Mouse (Mus musculus) liver, embryonic 14.5 days (tissue): Measurements from ENCODE around the gene Lag3. TPM values are rescaled to one million over a fixed set of nuclear protein-coding genes. Genes with fewer than 3 reads are reported as not detected.

Source experiments
- ATAC-seq: fragments of 200-750 bp; cut with Nextera tagmentation; 2 replicates; pipeline ENCODE4 v1.8.0; 2017; ENCODE audit warnings: moderate number of reproducible peaks, mild to moderate bottlenecking, moderate library complexity; ENCODE audit not compliant: insufficient read depth
- DNase-seq, 3 experiments: peaks; one replicate each; pipeline ENCODE4 v3.0.0-alpha.2; 2012 to 2013; ENCODE audit warnings: low read depth in 3 of 3, low spot score in 3 of 3
- H3K27ac ChIP-seq: fragments of 300-500 bp; sonication (generic); 2 replicates; pipeline ENCODE4 v1.5.1; 2014; ENCODE audit warnings: moderate library complexity, mild to moderate bottlenecking, control low read depth, inconsistent platforms
- H3K27me3 ChIP-seq: fragments of 300-500 bp; sonication (generic); 2 replicates; pipeline ENCODE4 v1.6.1; 2014; ENCODE audit warnings: mild to moderate bottlenecking, low read length, moderate library complexity; ENCODE audit not compliant: control insufficient read depth, insufficient read depth
- H3K36me3 ChIP-seq: fragments of 300-500 bp; sonication (generic); replicated peaks from 2 replicates; pipeline ENCODE4 v1.6.1; 2014; ENCODE audit warnings: low read depth; ENCODE audit not compliant: control insufficient read depth, insufficient read depth
- H3K4me1 ChIP-seq, 2 experiments: fragments of 200-500 bp in 1 of 2; fragments of 300-500 bp in 1 of 2; sonication (generic) in 1 of 2; replicated peaks; 2 replicates each; pipeline ENCODE4 v1.6.1; 2012 to 2014; ENCODE audit warnings: antibody characterized with exemption in 1 of 2, inconsistent platforms in 1 of 2, low read length in 1 of 2; ENCODE audit not compliant: control insufficient read depth in 2 of 2, insufficient read depth in 2 of 2
- H3K4me2 ChIP-seq: fragments of 300-500 bp; sonication (generic); 2 replicates; pipeline ENCODE4 v1.6.1; 2014; ENCODE audit warnings: low read depth, mild to moderate bottlenecking, control low read depth, moderate library complexity
- H3K4me3 ChIP-seq, 2 experiments: fragments of 200-500 bp in 1 of 2; fragments of 300-500 bp in 1 of 2; sonication (generic) in 1 of 2; 2 replicates each; pipeline ENCODE4 v1.5.1; 2012 to 2014; ENCODE audit warnings: low read depth in 2 of 2, low read length in 2 of 2, mild to moderate bottlenecking in 2 of 2, control low read depth in 1 of 2, inconsistent platforms in 1 of 2, moderate library complexity in 1 of 2; ENCODE audit not compliant: insufficient read depth in 1 of 2
- H3K9ac ChIP-seq: fragments of 300-500 bp; sonication (generic); replicated peaks from 2 replicates; pipeline ENCODE4 v1.6.1; 2014; ENCODE audit warnings: mild to moderate bottlenecking, control low read depth, moderate library complexity
- H3K9me3 ChIP-seq: fragments of 300-500 bp; sonication (generic); 2 replicates; pipeline ENCODE4 v1.6.1; 2016; ENCODE audit warnings: low read length, mixed read lengths; ENCODE audit not compliant: control insufficient read depth
- CTCF ChIP-seq: IDR thresholded peaks from 2 replicates; pipeline ENCODE4 v1.5.1; 2016; ENCODE audit warnings: antibody characterized with exemption, low read depth, control low read depth
- EP300 ChIP-seq: IDR thresholded peaks from 2 replicates; pipeline ENCODE4 v1.6.1; 2016; ENCODE audit warnings: antibody characterized with exemption, low read depth
- WGBS: fragments of 180-500 bp; shearing (Covaris S2); extraction: QIAGEN DNeasy Blood & Tissue Kit; methylation state at CpG from one replicate; pipeline ENCODE4 v1.1.7; 2014; ENCODE audit not compliant: insufficient replicate concordance; 5-methylcytosine and 5-hydroxymethylcytosine counted together
- polyA plus RNA-seq, 2 experiments: library from polyadenylated mRNA; depleted of rRNA in 1 of 2; stranded (reverse) in 1 of 2; unstranded in 1 of 2; fragments of >200 nt; fragmentation: Nextera tagmentation in 1 of 2; extraction: Ambion mirVana in 1 of 2; gene quantifications; 2 replicates each; pipeline versions ENCODE4 v1.2.1 to v1.2.3; 2012 to 2014

Lag3 gene
- polyA plus RNA-seq, 2 experiments = 0.11 to 0.17 TPM

DNA sequence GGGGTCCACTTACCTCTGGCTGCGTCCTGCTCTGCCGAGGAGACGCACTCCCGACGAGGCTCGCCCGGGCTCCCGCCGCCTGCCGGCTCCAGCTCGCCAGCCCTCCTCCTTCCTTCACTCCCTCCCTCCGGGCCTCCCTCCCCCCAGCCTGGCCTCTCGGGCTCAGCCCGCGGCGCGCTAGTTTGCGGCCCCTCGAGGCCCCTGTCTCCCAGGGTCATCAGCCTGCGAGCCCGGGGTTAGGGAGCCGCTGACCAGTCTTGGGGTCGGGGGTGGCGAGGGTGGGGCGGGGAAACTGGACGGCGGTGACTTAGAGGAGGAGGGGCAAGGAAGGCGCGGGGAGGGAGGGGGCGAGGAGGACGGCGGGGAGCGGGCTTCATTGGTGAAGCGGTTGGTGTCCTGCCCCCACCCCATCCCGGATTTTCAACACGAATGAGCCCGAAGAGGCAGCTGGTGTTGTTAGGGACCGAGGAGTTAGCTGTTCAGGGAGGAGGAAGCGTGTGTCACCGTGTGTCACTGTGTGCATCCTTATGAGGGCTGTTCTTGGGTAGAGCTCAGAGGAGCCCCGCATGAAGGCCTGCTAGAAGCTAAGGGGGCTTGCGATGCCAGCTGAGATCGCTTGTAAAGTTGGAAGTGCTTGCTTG, 47.7 kb downstream of the Lag3 start, which contains the start of gene Gpr162:
TSS of gene Gpr162 (minus strand) at position 326 of the 641 bp plus-strand sequence.
- Histone ChIP-seq H3K4me2 (peak within 1 kb of the TSS; percentile 60), H3K4me1 (no peaks in the 10 kb centered on the region), H3K9ac (no peak within 1 kb of the TSS), H3K9me3 (no peaks in the 10 kb centered on the region), H3K27ac (no peak within 1 kb of the TSS), H3K27me3 (peaks cover 43% of the 10 kb centered on the region), H3K4me3 (peak within 1 kb of the TSS; percentile 22 to 39; a peak in 3 of 4 replicates), H3K36me3 (no peaks in the 10 kb centered on the region)
- no peak for TF ChIP-seq CTCF
- TF ChIP-seq EP300 = no peak
- DNase-seq = no peak
- ATAC-seq = no peak
- 2% methylated on average over 42 of the region's 43 CpGs for WGBS

GRCm38 (mm10) chr6:124863125-124863657, 48.3 kb downstream of the Lag3 start:
- Histone ChIP-seq H3K27me3 (peaks cover 49% of the 10 kb centered on the region), H3K27ac (no peak overlapping the region), H3K9ac (no peak overlapping the region), H3K9me3 (no peaks in the 10 kb centered on the region), H3K36me3 (no peaks in the 10 kb centered on the region), H3K4me2 (peak overlapping the region; percentile 60), H3K4me1 (no peaks in the 10 kb centered on the region), H3K4me3 (peak overlapping the region in 1 of 2 experiments; percentile 39; a peak in 2 of 4 replicates)
- ATAC-seq (no peak), DNase-seq (no peak)
- 4% methylated on average over 15 of the region's 16 CpGs for WGBS
- no peak for TF ChIP-seq CTCF
- TF ChIP-seq EP300 = no peak

GRCm38 (mm10) chr6:124862406-124863124, 48.9 kb downstream of the Lag3 start:
- no peaks in the 10 kb centered on the region for H3K36me3 ChIP-seq
- H3K4me3 ChIP-seq = no peak overlapping the region
- TF ChIP-seq EP300 (no peak), CTCF (no peak)
- H3K9me3 ChIP-seq = no peaks in the 10 kb centered on the region
- H3K27ac ChIP-seq = no peak overlapping the region
- H3K27me3 ChIP-seq = peaks cover 56% of the 10 kb centered on the region
- WGBS = 10% methylated on average over 8 of the region's 8 CpGs
- DNase-seq = no peak
- ATAC-seq = no peak
- no peak overlapping the region for H3K9ac ChIP-seq
- no peaks in the 10 kb centered on the region for H3K4me1 ChIP-seq
- no peak overlapping the region for H3K4me2 ChIP-seq

GRCm38 (mm10) chr6:124861802-124862201, 49.7 kb downstream of the Lag3 start:
- TF ChIP-seq EP300 (no peak), CTCF (no peak)
- 40% methylated on average over 3 of the region's 3 CpGs for WGBS
- H3K4me1 ChIP-seq = no peaks in the 10 kb centered on the region
- no peaks in the 10 kb centered on the region for H3K9me3 ChIP-seq
- peaks cover 63% of the 10 kb centered on the region for H3K27me3 ChIP-seq
- no peak overlapping the region for H3K27ac ChIP-seq
- no peak for DNase-seq
- no peak overlapping the region for H3K4me2 ChIP-seq
- no peak overlapping the region for H3K4me3 ChIP-seq
- H3K9ac ChIP-seq = no peak overlapping the region
- no peak for ATAC-seq
- H3K36me3 ChIP-seq = no peaks in the 10 kb centered on the region

DNA sequence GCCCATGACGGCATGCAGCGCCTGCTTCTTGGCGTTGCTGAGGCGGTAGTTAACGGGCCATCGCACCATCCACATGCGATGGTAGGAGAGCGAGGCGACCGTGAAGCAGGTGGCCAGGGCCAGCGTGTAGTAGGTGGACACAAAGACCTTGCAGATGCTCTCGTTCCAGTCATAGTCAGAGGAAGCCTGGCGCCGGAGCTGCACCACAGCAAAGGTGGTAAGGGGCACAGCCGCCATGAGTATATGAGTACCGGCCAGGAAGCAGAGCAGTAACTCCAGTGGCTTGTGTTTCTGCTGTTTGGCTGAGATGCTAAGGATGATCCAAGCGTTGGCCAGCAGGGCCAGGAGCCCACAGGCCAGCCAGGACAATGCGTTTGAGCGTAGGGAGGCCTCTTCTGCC, 50.2 kb downstream of the Lag3 start:
- H3K27me3 ChIP-seq = peaks cover 68% of the 10 kb centered on the region
- TF ChIP-seq CTCF (no peak), EP300 (no peak)
- ATAC-seq = no peak
- no peaks in the 10 kb centered on the region for H3K36me3 ChIP-seq
- no peak overlapping the region for H3K27ac ChIP-seq
- no peaks in the 10 kb centered on the region for H3K4me1 ChIP-seq
- H3K9me3 ChIP-seq = no peaks in the 10 kb centered on the region
- no peak for DNase-seq
- 75% methylated on average over 19 of the region's 19 CpGs for WGBS
- H3K4me3 ChIP-seq = no peak overlapping the region
- H3K9ac ChIP-seq = no peak overlapping the region
- H3K4me2 ChIP-seq = no peak overlapping the region
